Mouse (Mus musculus) erythroblast, embryonic 14.5 days (primary cell): ENCODE measurements around the gene Sgk1.

ENCODE experiments used
- GATA1 ChIP-seq: IDR thresholded peaks from 2 replicates; pipeline ENCODE4 v1.6.1; 2012; ENCODE audit warnings: low read length, inconsistent platforms, mixed read lengths
- TAL1 ChIP-seq: IDR thresholded peaks from 3 replicates; pipeline ENCODE4 v1.6.1; 2012; ENCODE audit warnings: low read length, inconsistent platforms, mixed read lengths

GRCm38 (mm10) chr10:21978421-21978820 is 96.4 kb downstream of the Sgk1 start:
- TF ChIP-seq GATA1 (no peak), TAL1 (no peak)
